Mouse (Mus musculus): ENCODE measurements around the gene Sorcs3. TPM values are rescaled to one million over a fixed set of nuclear protein-coding genes. Genes with fewer than 3 reads are reported as not detected.

Sorcs3 gene
- polyA plus RNA-seq, 1 experiment, result 0.01 TPM

- Histone ChIP-seq H3ac (ENCODE audit: control insufficient read depth, insufficient read length, low read depth) (no peak overlapping the region), H3K36me3 (ENCODE audit: control insufficient read depth, insufficient read depth) (no peaks in the 10 kb centered on the region), H3K4me3 (ENCODE audit: insufficient read depth, poor library complexity, severe bottlenecking) (no peak overlapping the region), H3K27me3 (ENCODE audit: control insufficient read depth, insufficient read depth, insufficient read length) (no peaks in the 10 kb centered on the region), H3K79me2 (ENCODE audit: control insufficient read depth, insufficient read depth) (no peaks in the 10 kb centered on the region), H3K79me3 (ENCODE audit: low read depth) (no peaks in the 10 kb centered on the region)
- TF ChIP-seq MYOD1 (IDR thresholded peaks at IDR 0.05; ENCODE audit: control insufficient read depth, insufficient read length, low read depth), result no peak
- no peak for TF ChIP-seq MYOG (IDR thresholded peaks at IDR 0.05; ENCODE audit: control insufficient read depth, extremely low read depth, insufficient read length)
- TF ChIP-seq MAX (IDR thresholded peaks at IDR 0.05), result no peak
- TF ChIP-seq USF1 (IDR thresholded peaks at IDR 0.05; ENCODE audit: low read depth), result no peak
- TF ChIP-seq CEBPB (IDR thresholded peaks at IDR 0.05; ENCODE audit: low read depth), result no peak
- no peak for TF ChIP-seq CTCF (IDR thresholded peaks at IDR 0.05; ENCODE audit: control insufficient read depth, insufficient read depth, insufficient read length)
- no peak for TF ChIP-seq FOSL1 (IDR thresholded peaks at IDR 0.05; ENCODE audit: insufficient read depth, low read length, poor library complexity, severe bottlenecking)
Observed at GRCm38 (mm10) chr19:48467471-48467870, 261.6 kb downstream of the Sorcs3 start.

- Histone ChIP-seq H3K79me3 (ENCODE audit: low read depth) (no peaks in the 10 kb centered on the region), H3K36me3 (ENCODE audit: control insufficient read depth, insufficient read depth) (no peaks in the 10 kb centered on the region), H3K4me3 (ENCODE audit: insufficient read depth, poor library complexity, severe bottlenecking) (no peak overlapping the region), H3K79me2 (ENCODE audit: control insufficient read depth, insufficient read depth) (no peaks in the 10 kb centered on the region), H3K27me3 (ENCODE audit: control insufficient read depth, insufficient read depth, insufficient read length) (no peaks in the 10 kb centered on the region), H3ac (ENCODE audit: control insufficient read depth, insufficient read length, low read depth) (no peak overlapping the region)
- TF ChIP-seq MAX (IDR thresholded peaks at IDR 0.05) (no peak), FOSL1 (IDR thresholded peaks at IDR 0.05; ENCODE audit: insufficient read depth, low read length, poor library complexity, severe bottlenecking) (no peak), MYOG (IDR thresholded peaks at IDR 0.05; ENCODE audit: control insufficient read depth, extremely low read depth, insufficient read length) (no peak), USF1 (IDR thresholded peaks at IDR 0.05; ENCODE audit: low read depth) (no peak), MYOD1 (IDR thresholded peaks at IDR 0.05; ENCODE audit: control insufficient read depth, insufficient read length, low read depth) (no peak), CEBPB (IDR thresholded peaks at IDR 0.05; ENCODE audit: low read depth) (no peak), CTCF (IDR thresholded peaks at IDR 0.05; ENCODE audit: control insufficient read depth, insufficient read depth, insufficient read length) (no peak)
Observed at GRCm38 (mm10) chr19:48469791-48470410, 264.1 kb downstream of the Sorcs3 start.

GRCm38 (mm10) chr19:48471927-48472326 lies 266.1 kb downstream of the Sorcs3 start:
- H3K36me3 ChIP-seq (ENCODE audit: control insufficient read depth, insufficient read depth), result no peaks in the 10 kb centered on the region
- no peaks in the 10 kb centered on the region for H3K27me3 ChIP-seq (ENCODE audit: control insufficient read depth, insufficient read depth, insufficient read length)
- no peaks in the 10 kb centered on the region for H3K79me3 ChIP-seq (ENCODE audit: low read depth)
- no peak overlapping the region for H3K4me3 ChIP-seq (ENCODE audit: insufficient read depth, poor library complexity, severe bottlenecking)
- H3ac ChIP-seq (ENCODE audit: control insufficient read depth, insufficient read length, low read depth), result no peak overlapping the region
- no peaks in the 10 kb centered on the region for H3K79me2 ChIP-seq (ENCODE audit: control insufficient read depth, insufficient read depth)
- TF ChIP-seq MAX (IDR thresholded peaks at IDR 0.05) (no peak), FOSL1 (IDR thresholded peaks at IDR 0.05; ENCODE audit: insufficient read depth, low read length, poor library complexity, severe bottlenecking) (no peak), MYOG (IDR thresholded peaks at IDR 0.05; ENCODE audit: control insufficient read depth, extremely low read depth, insufficient read length) (no peak), CTCF (IDR thresholded peaks at IDR 0.05; ENCODE audit: control insufficient read depth, insufficient read depth, insufficient read length) (no peak), MYOD1 (IDR thresholded peaks at IDR 0.05; ENCODE audit: control insufficient read depth, insufficient read length, low read depth) (no peak), CEBPB (IDR thresholded peaks at IDR 0.05; ENCODE audit: low read depth) (no peak), USF1 (IDR thresholded peaks at IDR 0.05; ENCODE audit: low read depth) (no peak)

GRCm38 (mm10) chr19:48475784-48476410 lies 270.1 kb downstream of the Sorcs3 start:
- H3K79me3 ChIP-seq (ENCODE audit: low read depth), result no peaks in the 10 kb centered on the region
- H3K79me2 ChIP-seq (ENCODE audit: control insufficient read depth, insufficient read depth), result no peaks in the 10 kb centered on the region
- TF ChIP-seq MAX (IDR thresholded peaks at IDR 0.05) (no peak), MYOG (IDR thresholded peaks at IDR 0.05; ENCODE audit: control insufficient read depth, extremely low read depth, insufficient read length) (no peak), USF1 (IDR thresholded peaks at IDR 0.05; ENCODE audit: low read depth) (no peak), MYOD1 (IDR thresholded peaks at IDR 0.05; ENCODE audit: control insufficient read depth, insufficient read length, low read depth) (no peak), CTCF (IDR thresholded peaks at IDR 0.05; ENCODE audit: control insufficient read depth, insufficient read depth, insufficient read length) (no peak), CEBPB (IDR thresholded peaks at IDR 0.05; ENCODE audit: low read depth) (no peak), FOSL1 (IDR thresholded peaks at IDR 0.05; ENCODE audit: insufficient read depth, low read length, poor library complexity, severe bottlenecking) (no peak)
- H3K36me3 ChIP-seq (ENCODE audit: control insufficient read depth, insufficient read depth), result no peaks in the 10 kb centered on the region
- H3K4me3 ChIP-seq (ENCODE audit: insufficient read depth, poor library complexity, severe bottlenecking), result no peak overlapping the region
- no peak overlapping the region for H3ac ChIP-seq (ENCODE audit: control insufficient read depth, insufficient read length, low read depth)
- no peaks in the 10 kb centered on the region for H3K27me3 ChIP-seq (ENCODE audit: control insufficient read depth, insufficient read depth, insufficient read length)

- Histone ChIP-seq H3K79me2 (ENCODE audit: control insufficient read depth, insufficient read depth) (no peaks in the 10 kb centered on the region), H3ac (ENCODE audit: control insufficient read depth, insufficient read length, low read depth) (no peak overlapping the region), H3K36me3 (ENCODE audit: control insufficient read depth, insufficient read depth) (no peaks in the 10 kb centered on the region), H3K79me3 (ENCODE audit: low read depth) (no peaks in the 10 kb centered on the region), H3K4me3 (ENCODE audit: insufficient read depth, poor library complexity, severe bottlenecking) (no peak overlapping the region), H3K27me3 (ENCODE audit: control insufficient read depth, insufficient read depth, insufficient read length) (no peaks in the 10 kb centered on the region)
- TF ChIP-seq MAX (IDR thresholded peaks at IDR 0.05) (no peak), FOSL1 (IDR thresholded peaks at IDR 0.05; ENCODE audit: insufficient read depth, low read length, poor library complexity, severe bottlenecking) (no peak), CEBPB (IDR thresholded peaks at IDR 0.05; ENCODE audit: low read depth) (no peak)
Observed at GRCm38 (mm10) chr19:48478864-48479263, 273.0 kb downstream of the Sorcs3 start.
